Mouse (Mus musculus): ENCODE measurements at regions not wholly inside any gene's neighbourhood (a gene's known extent, or its start where the extent isn't known, plus 50 kb on each side); places are given as distances from the start of the nearest gene placed in this dataset.

- peak; percentile 51 for DNase-seq (ENCODE audit: inconsistent ontology term)
Observed at GRCm38 (mm10) chr7:68945886-68946863, 197.1 kb upstream of the Arrdc4 start.

GRCm38 (mm10) chr7:68930627-68931334, 181.7 kb upstream of the Arrdc4 start:
- no peak for DNase-seq (ENCODE audit: inconsistent ontology term)

- DNase-seq (ENCODE audit: inconsistent ontology term), result no peak
Observed at GRCm38 (mm10) chr7:68929669-68930068, 180.6 kb upstream of the Arrdc4 start.

- no peak for DNase-seq (ENCODE audit: inconsistent ontology term)
Observed at GRCm38 (mm10) chr7:68925640-68926039, 176.6 kb upstream of the Arrdc4 start.

- no peak for DNase-seq (ENCODE audit: inconsistent ontology term)
Observed at GRCm38 (mm10) chr7:68918632-68919435, 169.8 kb upstream of the Arrdc4 start.

GRCm38 (mm10) chr7:68917876-68918200, 168.8 kb upstream of the Arrdc4 start:
- DNase-seq (ENCODE audit: inconsistent ontology term), result no peak

- DNase-seq (ENCODE audit: inconsistent ontology term), result no peak
Observed at GRCm38 (mm10) chr7:68917137-68917875, 168.3 kb upstream of the Arrdc4 start.

GRCm38 (mm10) chr7:68915976-68916375, 166.9 kb upstream of the Arrdc4 start:
- DNase-seq (ENCODE audit: inconsistent ontology term), result no peak

GRCm38 (mm10) chr7:68914344-68914743, 165.3 kb upstream of the Arrdc4 start:
- peak; percentile 86 for DNase-seq (ENCODE audit: inconsistent ontology term)

- DNase-seq (ENCODE audit: inconsistent ontology term), result no peak
Observed at GRCm38 (mm10) chr7:68911989-68912655, 163.1 kb upstream of the Arrdc4 start.

GRCm38 (mm10) chr7:68911562-68911961, 162.5 kb upstream of the Arrdc4 start:
- DNase-seq (ENCODE audit: inconsistent ontology term), result no peak

GRCm38 (mm10) chr7:68909694-68910093, 160.7 kb upstream of the Arrdc4 start:
- DNase-seq (ENCODE audit: inconsistent ontology term), result no peak

- DNase-seq (ENCODE audit: inconsistent ontology term), result peak; percentile 48
Observed at GRCm38 (mm10) chr7:68908401-68908834, 159.4 kb upstream of the Arrdc4 start.

GRCm38 (mm10) chr7:68907867-68908266, 158.8 kb upstream of the Arrdc4 start:
- peak; percentile 22 for DNase-seq (ENCODE audit: inconsistent ontology term)

- DNase-seq (ENCODE audit: inconsistent ontology term), result no peak
Observed at GRCm38 (mm10) chr7:68906771-68907395, 157.8 kb upstream of the Arrdc4 start.

- no peak for DNase-seq (ENCODE audit: inconsistent ontology term)
Observed at GRCm38 (mm10) chr7:68905793-68906192, 156.8 kb upstream of the Arrdc4 start.

- DNase-seq (ENCODE audit: inconsistent ontology term), result no peak
Observed at GRCm38 (mm10) chr7:68886173-68886572, 137.1 kb upstream of the Arrdc4 start.

GRCm38 (mm10) chr7:68873008-68873407, 124.0 kb upstream of the Arrdc4 start:
- DNase-seq (ENCODE audit: inconsistent ontology term), result no peak

- DNase-seq (ENCODE audit: inconsistent ontology term), result no peak
Observed at GRCm38 (mm10) chr7:68864322-68865031, 115.4 kb upstream of the Arrdc4 start.

Measured in Muller cell, postnatal 12 days (primary cell).